Mouse (Mus musculus): ENCODE results near the gene Chst14.

- TF ChIP-seq POLR2A (IDR thresholded peaks at IDR 0.05; ENCODE audit: borderline replicate concordance, control insufficient read depth, low read depth, low read length) (peak; percentile 55; the same call in 1 of the 2 replicates), CTCF (IDR thresholded peaks at IDR 0.05; ENCODE audit: control insufficient read depth, insufficient read depth, low read length) (peak; percentile 74)
Measured at GRCm38 (mm10) chr2:118972687-118973376, 46.5 kb downstream of the Chst14 start.

Data from bone marrow, adult 2 months (tissue).